Mouse (Mus musculus) retina, adult 2 months (tissue): ENCODE results near the gene Prl8a2.

Experiments
- DNase-seq: peaks from one replicate; pipeline ENCODE4 v3.0.0-alpha.2; 2012; ENCODE audit warnings: low read depth, low spot score

Prl8a2 gene

DNA sequence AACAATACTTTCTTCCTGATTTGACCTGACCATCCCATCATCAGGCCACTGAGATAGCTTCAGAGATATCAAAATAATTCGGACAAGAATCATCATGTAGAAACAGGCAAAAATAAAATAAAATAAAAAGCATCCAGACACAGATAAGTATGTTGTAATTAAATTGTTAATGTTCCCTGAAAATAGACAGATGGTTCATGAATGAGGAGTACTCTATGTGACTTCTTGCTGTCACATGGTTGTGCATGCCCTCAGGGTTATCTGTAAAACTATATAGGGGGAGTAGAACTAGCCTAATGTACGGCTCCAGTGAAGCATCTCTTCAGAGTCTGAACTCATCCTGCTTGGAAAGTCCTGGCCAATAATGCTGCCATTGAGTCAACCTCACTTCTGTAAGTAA, at the start of gene Prl8a2:
Gene Prl8a2, plus strand, starts transcription at position 301 of the 400 bp plus-strand sequence.
- DNase-seq: no peak

DNA sequence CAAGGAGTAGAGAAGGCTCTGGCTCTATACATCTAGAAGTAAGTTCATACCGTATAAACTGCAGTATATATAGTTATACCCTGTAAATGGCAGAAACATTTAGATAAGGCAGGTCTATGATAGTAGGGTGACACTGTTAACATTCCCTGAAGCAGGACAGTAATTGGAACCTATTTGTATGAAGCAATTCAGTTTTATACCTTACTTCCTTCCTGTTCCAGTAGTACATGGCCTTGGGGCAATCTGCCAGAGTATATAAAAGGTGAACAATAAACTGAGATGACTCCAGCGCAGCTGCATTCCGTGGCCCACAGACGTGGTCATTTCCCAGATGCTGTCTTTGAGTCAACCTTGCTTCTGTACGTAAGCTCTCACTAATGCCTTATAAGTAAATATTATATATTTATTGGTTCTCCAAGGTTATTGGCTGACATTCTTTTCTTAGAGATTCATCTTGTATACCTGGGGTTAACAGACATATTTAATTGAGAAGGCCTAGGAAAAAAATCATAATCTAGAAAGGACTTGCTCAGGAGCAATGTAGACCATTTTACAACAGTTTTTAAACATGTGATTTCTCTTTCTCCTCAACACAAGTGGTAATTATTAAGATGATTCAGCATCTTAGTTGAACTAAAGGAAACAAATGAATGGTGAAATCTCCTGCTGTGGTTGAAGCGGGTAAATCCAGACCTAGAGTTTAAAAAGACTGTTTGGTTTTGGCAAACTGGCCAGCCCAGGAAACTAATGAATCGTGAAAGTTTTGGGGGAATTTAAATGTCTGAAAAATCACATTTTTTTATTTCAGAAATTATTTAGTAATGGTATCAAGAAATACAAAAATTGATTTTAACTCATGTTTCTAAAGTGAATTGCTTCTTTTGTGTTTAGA, 32.9 kb upstream of the Prl8a2 start, which contains the start of gene Prl6a1:
Gene Prl6a1, plus strand, starts transcription at position 294 of the 892 bp plus-strand sequence.
- no peak for DNase-seq

DNA sequence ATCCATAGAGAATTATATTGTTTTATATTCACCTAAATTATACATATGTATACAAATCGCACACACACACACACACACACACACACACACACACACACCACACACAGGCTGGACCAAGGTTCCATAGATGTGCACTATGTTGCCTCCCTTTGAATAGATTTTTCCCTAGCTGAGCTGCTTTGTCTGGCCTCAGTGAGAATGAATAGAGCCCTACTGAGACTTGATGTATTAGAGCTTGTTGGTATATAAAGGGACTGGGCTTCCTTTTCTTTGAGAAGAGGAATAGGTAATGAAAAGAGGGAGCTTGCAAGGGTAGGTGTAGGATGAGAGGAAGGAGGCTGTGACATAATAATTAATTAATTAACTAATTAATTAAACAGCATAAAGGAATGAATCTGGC, 10.5 kb upstream of the Prl8a2 start:
- no peak for DNase-seq

DNA sequence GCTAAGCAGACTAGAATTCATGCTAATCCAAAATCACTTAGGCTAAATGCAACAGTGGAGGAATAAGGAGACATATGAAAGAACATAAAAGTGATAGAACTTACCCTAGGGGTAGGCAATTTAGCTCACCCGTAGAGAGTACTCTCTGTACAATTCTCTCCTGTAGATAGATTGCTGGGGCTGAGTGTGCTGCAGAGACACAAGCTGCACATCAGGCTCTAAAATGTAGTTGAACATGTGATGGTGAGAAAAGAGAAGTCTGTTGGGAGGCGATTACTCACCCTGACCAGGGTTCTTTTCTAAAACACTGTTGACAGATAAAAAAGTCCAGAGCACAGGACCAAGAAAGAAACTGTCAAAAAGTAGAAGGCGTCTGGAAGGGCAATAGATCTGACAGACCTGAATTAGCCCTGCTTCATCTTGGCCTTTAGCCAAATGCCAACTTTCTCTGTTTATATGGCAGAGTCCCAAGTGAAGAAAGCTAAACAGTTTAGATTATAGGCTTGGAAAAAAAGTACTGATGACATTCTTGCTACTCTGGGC, 2.7 kb upstream of the Prl8a2 start:
- no peak for DNase-seq

DNA sequence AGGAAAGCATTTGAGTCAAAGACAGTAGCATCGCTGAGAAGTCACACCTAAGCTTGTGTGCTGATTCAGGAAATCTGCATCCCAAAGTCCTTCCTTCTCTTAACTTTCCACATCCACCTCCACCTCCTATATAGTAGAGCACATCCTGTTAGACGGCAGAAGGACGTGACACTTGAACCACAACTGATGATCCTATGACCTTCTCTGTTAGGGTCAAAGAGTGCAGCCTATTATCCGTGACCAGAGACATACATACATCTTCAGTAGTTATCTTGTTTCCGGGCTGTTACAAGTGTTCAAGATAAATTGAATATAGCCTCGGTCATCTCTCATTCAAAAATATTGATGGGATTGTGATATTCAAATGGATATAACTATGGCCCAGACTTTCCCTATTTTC, 45.3 kb downstream of the Prl8a2 start, which contains the start of gene Prl2b1:
Gene Prl2b1, minus strand, starts transcription at position 101 of the 400 bp plus-strand sequence.
- DNase-seq: no peak

DNA sequence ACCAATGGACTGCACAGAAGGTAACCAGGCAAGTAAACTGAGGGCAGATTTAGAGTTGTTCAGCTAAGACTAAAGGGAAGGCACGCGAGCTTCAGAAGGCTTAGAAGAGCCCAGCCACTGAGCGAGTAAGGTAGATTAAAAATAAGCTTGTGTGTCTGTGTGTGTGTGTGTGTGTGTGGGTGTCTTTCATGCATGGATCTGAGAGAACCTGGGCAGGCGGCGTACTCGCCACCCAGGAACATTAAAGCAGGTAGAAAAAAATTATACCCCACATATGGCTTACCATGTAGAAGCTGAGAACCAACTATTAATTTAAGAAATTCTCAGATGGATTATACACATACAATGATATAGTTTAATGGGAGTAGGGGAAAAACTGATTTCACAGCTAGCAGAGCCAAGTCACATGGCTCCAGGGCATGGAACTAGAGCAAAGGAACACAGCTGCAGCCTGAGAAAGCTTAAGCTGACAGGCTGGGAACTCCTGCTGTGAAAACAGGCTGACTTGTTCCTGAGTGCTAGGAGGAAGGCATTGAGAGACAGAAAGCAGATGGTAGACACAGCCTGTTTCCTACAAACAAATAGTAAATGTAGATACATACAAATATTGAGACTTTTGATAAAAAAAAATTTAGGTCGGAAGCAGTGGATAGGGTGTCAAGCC, 53.7 kb downstream of the Prl8a2 start:
- DNase-seq: no peak
